Mouse (Mus musculus): Measurements from ENCODE around the gene Slc35d2. TPM values are rescaled to one million over a fixed set of nuclear protein-coding genes. Genes with fewer than 3 reads are reported as not detected.

Gene Slc35d2
- polyA plus RNA-seq, 1 experiment = 0.97 TPM

- TF ChIP-seq POLR2A (IDR thresholded peaks at IDR 0.05; ENCODE audit: borderline replicate concordance, insufficient read depth, low read length) (no peak), CTCF (IDR thresholded peaks at IDR 0.05; ENCODE audit: borderline replicate concordance, insufficient read depth, low read depth, low read length) (no peak)
- Histone ChIP-seq H3K4me3 (replicated peaks; ENCODE audit: insufficient read depth, low read depth, low read length) (no peak overlapping the region), H3K4me1 (ENCODE audit: control insufficient read depth, insufficient read depth, low read length) (no peaks in the 10 kb centered on the region), H3K27me3 (ENCODE audit: control insufficient read depth, insufficient read depth, low read length) (no peaks in the 10 kb centered on the region), H3K27ac (ENCODE audit: insufficient read depth, low read length) (no peak overlapping the region)
- no peak for DNase-seq
- WGBS = 72% methylated on average over 3 of the region's 3 CpGs
Measured at GRCm38 (mm10) chr13:64092141-64092540, 37.0 kb downstream of the Slc35d2 start.

DNA sequence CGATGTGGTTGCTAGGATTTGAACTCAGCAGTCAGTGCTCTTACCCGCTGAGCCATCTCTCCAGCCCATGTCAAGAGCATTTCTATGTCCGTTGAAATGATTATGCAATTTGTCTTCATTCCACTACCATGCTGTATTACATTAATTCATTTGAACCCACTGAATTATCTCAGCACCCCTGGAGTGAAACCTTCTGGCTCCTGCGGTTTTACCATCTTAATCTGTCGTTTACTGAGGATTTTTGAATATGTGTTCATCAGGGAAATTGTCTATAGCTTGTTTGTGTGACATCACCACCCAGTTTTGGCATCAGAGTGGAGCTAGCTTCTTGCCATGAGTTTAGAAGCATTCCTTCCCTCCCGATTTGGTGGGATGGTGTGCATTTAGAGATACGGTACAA, 38.2 kb downstream of the Slc35d2 start:
- 12% methylated on average over 7 of the region's 7 CpGs for WGBS
- Histone ChIP-seq H3K27me3 (ENCODE audit: control insufficient read depth, insufficient read depth, low read length) (no peaks in the 10 kb centered on the region), H3K27ac (ENCODE audit: insufficient read depth, low read length) (no peak overlapping the region), H3K4me1 (ENCODE audit: control insufficient read depth, insufficient read depth, low read length) (no peaks in the 10 kb centered on the region), H3K4me3 (replicated peaks; ENCODE audit: insufficient read depth, low read depth, low read length) (no peak overlapping the region)
- no peak for TF ChIP-seq POLR2A (IDR thresholded peaks at IDR 0.05; ENCODE audit: borderline replicate concordance, insufficient read depth, low read length)
- TF ChIP-seq CTCF (IDR thresholded peaks at IDR 0.05; ENCODE audit: borderline replicate concordance, insufficient read depth, low read depth, low read length) = no peak
- DNase-seq = no peak

DNA sequence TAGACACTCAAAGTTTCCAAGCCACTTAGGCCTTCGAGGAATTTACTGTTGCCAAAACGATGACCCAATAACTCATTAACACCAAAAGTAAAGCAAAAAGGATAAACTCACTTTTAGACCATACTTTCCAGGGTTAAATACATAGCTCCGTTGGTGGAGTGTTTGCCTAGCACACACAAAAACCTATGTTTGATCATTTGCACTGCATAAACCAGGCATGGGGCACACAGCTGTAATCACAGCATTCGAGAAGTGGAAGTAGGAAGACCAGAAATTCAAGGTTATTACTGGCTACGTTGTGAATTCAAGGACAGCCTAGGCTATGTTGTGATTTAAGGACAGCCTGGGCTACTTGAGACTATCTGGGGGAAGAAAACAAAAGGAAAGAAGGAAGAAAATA, 38.9 kb downstream of the Slc35d2 start:
- DNase-seq = no peak
- 91% methylated on average over 5 of the region's 5 CpGs for WGBS
- no peaks in the 10 kb centered on the region for H3K27me3 ChIP-seq (ENCODE audit: control insufficient read depth, insufficient read depth, low read length)
- H3K27ac ChIP-seq (ENCODE audit: insufficient read depth, low read length) = no peak overlapping the region
- H3K4me3 ChIP-seq (replicated peaks; ENCODE audit: insufficient read depth, low read depth, low read length) = no peak overlapping the region
- H3K4me1 ChIP-seq (ENCODE audit: control insufficient read depth, insufficient read depth, low read length) = no peaks in the 10 kb centered on the region
- TF ChIP-seq POLR2A (IDR thresholded peaks at IDR 0.05; ENCODE audit: borderline replicate concordance, insufficient read depth, low read length) (no peak), CTCF (IDR thresholded peaks at IDR 0.05; ENCODE audit: borderline replicate concordance, insufficient read depth, low read depth, low read length) (no peak)

DNA sequence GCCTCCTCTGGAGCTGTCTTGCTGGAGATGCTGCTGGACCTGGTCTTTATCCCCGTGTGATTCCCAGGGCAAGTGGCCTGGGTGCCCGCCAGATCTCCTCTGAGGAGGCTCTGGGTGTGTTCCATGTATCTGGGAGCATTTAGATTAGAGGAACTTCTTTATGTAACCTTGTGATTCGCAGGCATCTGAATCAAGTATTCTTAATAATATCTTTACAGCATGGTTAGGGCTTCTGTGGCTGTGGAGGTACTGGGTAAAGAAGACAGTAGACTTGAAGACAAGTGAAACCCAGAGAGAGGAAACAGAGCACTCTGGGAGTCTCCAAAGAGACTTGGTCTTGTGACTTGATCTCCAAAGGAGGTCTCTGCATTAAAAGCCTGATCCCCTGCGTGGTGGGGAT, 40.0 kb downstream of the Slc35d2 start, which contains the start of gene Hsd17b3:
Gene Hsd17b3, minus strand, starts transcription at position 101 of the 400 bp plus-strand sequence.
- Histone ChIP-seq H3K4me3 (replicated peaks; ENCODE audit: insufficient read depth, low read depth, low read length) (no peak within 1 kb of the TSS), H3K27ac (ENCODE audit: insufficient read depth, low read length) (no peak within 1 kb of the TSS), H3K27me3 (ENCODE audit: control insufficient read depth, insufficient read depth, low read length) (no peaks in the 10 kb centered on the region), H3K4me1 (ENCODE audit: control insufficient read depth, insufficient read depth, low read length) (no peaks in the 10 kb centered on the region)
- TF ChIP-seq CTCF (IDR thresholded peaks at IDR 0.05; ENCODE audit: borderline replicate concordance, insufficient read depth, low read depth, low read length) (no peak), POLR2A (IDR thresholded peaks at IDR 0.05; ENCODE audit: borderline replicate concordance, insufficient read depth, low read length) (no peak)
- DNase-seq = no peak
- WGBS = 65% methylated on average over 4 of the region's 4 CpGs

- Histone ChIP-seq H3K4me3 (replicated peaks; ENCODE audit: insufficient read depth, low read depth, low read length) (no peak overlapping the region), H3K27me3 (ENCODE audit: control insufficient read depth, insufficient read depth, low read length) (no peaks in the 10 kb centered on the region), H3K4me1 (ENCODE audit: control insufficient read depth, insufficient read depth, low read length) (no peaks in the 10 kb centered on the region), H3K27ac (ENCODE audit: insufficient read depth, low read length) (no peak overlapping the region)
- WGBS = 83% methylated on average over 7 of the region's 7 CpGs
- DNase-seq = no peak
- TF ChIP-seq CTCF (IDR thresholded peaks at IDR 0.05; ENCODE audit: borderline replicate concordance, insufficient read depth, low read depth, low read length) (no peak), POLR2A (IDR thresholded peaks at IDR 0.05; ENCODE audit: borderline replicate concordance, insufficient read depth, low read length) (no peak)
Measured at GRCm38 (mm10) chr13:64088057-64088456, 41.1 kb downstream of the Slc35d2 start.

- TF ChIP-seq POLR2A (IDR thresholded peaks at IDR 0.05; ENCODE audit: borderline replicate concordance, insufficient read depth, low read length) (no peak), CTCF (IDR thresholded peaks at IDR 0.05; ENCODE audit: borderline replicate concordance, insufficient read depth, low read depth, low read length) (no peak)
Measured at GRCm38 (mm10) chr13:64086036-64086435, 43.1 kb downstream of the Slc35d2 start.

GRCm38 (mm10) chr13:64083331-64083730, 45.8 kb downstream of the Slc35d2 start:
- Histone ChIP-seq H3K27ac (ENCODE audit: insufficient read depth, low read length) (no peak overlapping the region), H3K27me3 (ENCODE audit: control insufficient read depth, insufficient read depth, low read length) (no peaks in the 10 kb centered on the region), H3K4me1 (ENCODE audit: control insufficient read depth, insufficient read depth, low read length) (no peaks in the 10 kb centered on the region), H3K4me3 (replicated peaks; ENCODE audit: insufficient read depth, low read depth, low read length) (no peak overlapping the region)
- 88% methylated on average over 3 of the region's 3 CpGs for WGBS
- TF ChIP-seq CTCF (IDR thresholded peaks at IDR 0.05; ENCODE audit: borderline replicate concordance, insufficient read depth, low read depth, low read length) (no peak), POLR2A (IDR thresholded peaks at IDR 0.05; ENCODE audit: borderline replicate concordance, insufficient read depth, low read length) (no peak)
- no peak for DNase-seq

More at GRCm38 (mm10) chr13:64086036-64086435, 43.1 kb downstream of the Slc35d2 start:
- DNase-seq = no peak
- Histone ChIP-seq H3K27ac (ENCODE audit: insufficient read depth, low read length) (no peak overlapping the region), H3K4me1 (ENCODE audit: control insufficient read depth, insufficient read depth, low read length) (no peaks in the 10 kb centered on the region), H3K27me3 (ENCODE audit: control insufficient read depth, insufficient read depth, low read length) (no peaks in the 10 kb centered on the region), H3K4me3 (replicated peaks; ENCODE audit: insufficient read depth, low read depth, low read length) (no peak overlapping the region)
- 88% methylated on average over 5 of the region's 5 CpGs for WGBS

GRCm38 (mm10) chr13:64081012-64081919, 47.9 kb downstream of the Slc35d2 start:
- no peak for DNase-seq
- Histone ChIP-seq H3K27me3 (ENCODE audit: control insufficient read depth, insufficient read depth, low read length) (no peaks in the 10 kb centered on the region), H3K4me1 (ENCODE audit: control insufficient read depth, insufficient read depth, low read length) (no peaks in the 10 kb centered on the region), H3K4me3 (replicated peaks; ENCODE audit: insufficient read depth, low read depth, low read length) (no peak overlapping the region), H3K27ac (ENCODE audit: insufficient read depth, low read length) (no peak overlapping the region)
- 48% methylated on average over 16 of the region's 16 CpGs for WGBS
- TF ChIP-seq POLR2A (IDR thresholded peaks at IDR 0.05; ENCODE audit: borderline replicate concordance, insufficient read depth, low read length) (no peak), CTCF (IDR thresholded peaks at IDR 0.05; ENCODE audit: borderline replicate concordance, insufficient read depth, low read depth, low read length) (no peak)
